Mouse (Mus musculus) heart, embryonic 11.5 days (tissue): ENCODE data around the gene Prdx6. TPM values are rescaled to one million over a fixed set of nuclear protein-coding genes. Genes with fewer than 3 reads are reported as not detected.

Experiments used
- ATAC-seq: fragments of 200-750 bp; cut with Nextera tagmentation; replicated peaks from 2 replicates; pipeline ENCODE4 v1.8.0; 2017; ENCODE audit warnings: moderate library complexity; ENCODE audit not compliant: insufficient number of reproducible peaks, low FRiP score, low TSS enrichment
- H3K27ac ChIP-seq: fragments of 300-500 bp; sonication (generic); 2 replicates; pipeline ENCODE4 v1.5.1; 2014; ENCODE audit warnings: mild to moderate bottlenecking, low read depth, low read length
- H3K27me3 ChIP-seq: fragments of 300-500 bp; sonication (generic); 2 replicates; pipeline ENCODE4 v1.6.1; 2014; ENCODE audit warnings: mild to moderate bottlenecking, low read length, mixed read lengths; ENCODE audit not compliant: control insufficient read depth, insufficient read depth
- H3K36me3 ChIP-seq: fragments of 300-500 bp; sonication (generic); 2 replicates; pipeline ENCODE4 v1.6.1; 2014; ENCODE audit warnings: mild to moderate bottlenecking, low read length, moderate library complexity, mixed read lengths; ENCODE audit not compliant: control insufficient read depth, insufficient read depth
- H3K4me1 ChIP-seq: fragments of 300-500 bp; sonication (generic); 2 replicates; pipeline ENCODE4 v1.6.1; 2014; ENCODE audit warnings: low read length; ENCODE audit not compliant: control insufficient read depth, insufficient read depth
- H3K4me2 ChIP-seq: fragments of 300-500 bp; sonication (generic); 2 replicates; pipeline ENCODE4 v1.6.1; 2014; ENCODE audit warnings: mild to moderate bottlenecking, moderate library complexity
- H3K4me3 ChIP-seq: fragments of 300-500 bp; sonication (generic); 2 replicates; pipeline ENCODE4 v1.5.1; 2014; ENCODE audit warnings: low read depth, low read length
- H3K9ac ChIP-seq: fragments of 300-500 bp; sonication (generic); 2 replicates; pipeline ENCODE4 v1.6.1; 2014; ENCODE audit warnings: mild to moderate bottlenecking, low read depth, low read length, moderate library complexity
- H3K9me3 ChIP-seq: fragments of 300-500 bp; sonication (generic); replicated peaks from 2 replicates; pipeline ENCODE4 v1.6.1; 2016; ENCODE audit warnings: low read length; ENCODE audit not compliant: control insufficient read depth
- WGBS: fragments of 180-500 bp; shearing (Covaris S2); extraction: QIAGEN DNeasy Blood & Tissue Kit; methylation state at CpG from one replicate; pipeline ENCODE4 v1.1.7; 2014; ENCODE audit not compliant: insufficient replicate concordance; 5-methylcytosine and 5-hydroxymethylcytosine counted together
- polyA plus RNA-seq: library from polyadenylated mRNA; unstranded; fragments of >200 nt; fragmentation: Nextera tagmentation; extraction: Ambion mirVana; gene quantifications from 2 replicates; pipeline ENCODE4 v1.2.1, GENCODE M21; 2014

Prdx6 gene
- polyA plus RNA-seq, 1 experiment from 2014 or later: 446 TPM

DNA sequence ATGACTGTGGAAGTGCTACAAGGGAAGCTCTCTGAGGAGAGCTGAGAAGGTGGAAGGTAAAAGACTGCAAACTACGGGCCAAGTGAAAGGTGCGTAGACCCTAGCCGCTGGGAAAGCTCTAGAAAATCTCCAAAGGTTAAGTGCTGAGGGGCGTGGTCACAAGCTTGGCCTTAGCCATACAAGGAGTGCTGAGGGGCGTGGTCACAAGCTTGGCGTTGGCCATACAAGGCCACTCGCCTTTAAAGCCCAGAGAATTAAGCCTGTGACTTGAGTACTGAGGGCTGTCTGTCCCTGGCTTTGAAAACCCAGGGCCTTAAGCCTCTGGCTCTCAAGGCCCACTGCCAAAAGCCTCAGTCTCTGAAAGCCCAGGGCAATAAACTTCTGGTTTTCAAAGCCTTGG is 5.9 kb upstream of the Prdx6 start:
- WGBS: 68% methylated on average over 7 of the region's 7 CpGs
- Histone ChIP-seq H3K9ac (no peak overlapping the region), H3K4me3 (no peak overlapping the region), H3K9me3 (no peaks in the 10 kb centered on the region), H3K4me2 (no peak overlapping the region), H3K4me1 (no peaks in the 10 kb centered on the region), H3K27ac (no peak overlapping the region), H3K36me3 (no peaks in the 10 kb centered on the region), H3K27me3 (no peaks in the 10 kb centered on the region)
- 0 out of 2 replicates have a peak, but pooled peaks have one; percentile 55 for ATAC-seq

DNA sequence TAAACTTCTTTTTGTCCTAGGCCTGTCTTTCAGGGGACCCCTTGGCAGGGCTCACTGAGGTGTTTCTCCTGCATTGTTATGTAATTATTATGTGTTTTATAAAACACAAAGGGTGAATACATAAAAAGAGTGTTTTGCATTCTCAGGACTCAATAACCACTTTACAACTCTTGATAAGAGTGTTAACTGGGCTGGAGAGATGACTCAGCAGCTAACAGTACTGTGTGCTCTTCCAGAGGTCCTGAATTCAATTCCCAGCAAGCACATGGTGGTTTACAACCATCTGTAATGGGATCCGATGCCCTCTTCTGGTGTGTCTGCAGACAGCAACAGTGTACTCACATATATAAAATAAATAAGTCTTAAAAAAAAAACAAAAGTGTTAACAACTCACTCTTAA is 3.3 kb upstream of the Prdx6 start:
- Histone ChIP-seq H3K4me1 (peaks cover 3% of the 10 kb centered on the region; the same call in 1 of the 2 replicates), H3K4me3 (no peak overlapping the region), H3K36me3 (no peaks in the 10 kb centered on the region), H3K9me3 (no peaks in the 10 kb centered on the region), H3K9ac (no peak overlapping the region), H3K27ac (no peak overlapping the region), H3K4me2 (no peak overlapping the region), H3K27me3 (no peaks in the 10 kb centered on the region)
- WGBS: 77% methylated on average over 1 of the region's 1 CpGs
- ATAC-seq: no peak

- Histone ChIP-seq H3K4me3 (no peak overlapping the region), H3K9me3 (no peaks in the 10 kb centered on the region), H3K36me3 (no peaks in the 10 kb centered on the region), H3K4me2 (no peak overlapping the region), H3K27ac (no peak overlapping the region), H3K9ac (no peak overlapping the region), H3K4me1 (peaks cover 17% of the 10 kb centered on the region), H3K27me3 (no peaks in the 10 kb centered on the region)
- whole genome bisulfite sequencing: 81% methylated on average over 3 of the region's 3 CpGs
- no peak for ATAC-seq
Measured at GRCm38 (mm10) chr1:161252901-161253300, 1.9 kb upstream of the Prdx6 start.

DNA sequence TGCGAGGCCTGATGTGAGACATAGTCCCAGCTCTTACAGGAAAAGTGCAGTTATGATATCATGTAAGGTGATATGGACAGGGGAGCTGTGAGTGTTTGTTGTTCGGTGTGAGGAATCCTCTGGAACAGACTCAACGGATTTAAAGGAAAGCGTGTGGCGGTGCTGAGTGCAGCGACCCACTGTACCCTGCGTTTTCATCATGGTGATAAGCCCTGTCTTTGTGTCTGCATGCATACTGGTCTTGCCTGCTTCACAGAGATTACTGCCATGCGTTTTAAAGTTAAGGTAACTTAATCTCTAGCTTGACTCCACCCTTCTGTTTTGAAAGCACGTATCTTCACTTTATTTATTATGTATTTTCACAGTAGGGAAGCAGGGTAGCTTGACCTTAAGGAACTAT is 1.3 kb upstream of the Prdx6 start:
- 58% methylated on average over 9 of the region's 9 CpGs for WGBS
- Histone ChIP-seq H3K27ac (0 out of 2 replicates have a peak overlapping the region, but pooled peaks have one; percentile 25), H3K4me3 (no peak overlapping the region)

GRCm38 (mm10) chr1:161251417-161252265 is 622 bp upstream of the Prdx6 start:
- 0 out of 2 replicates have a peak, but pooled peaks cover 4% of the 10 kb centered on the region for H3K36me3 ChIP-seq
- H3K27ac ChIP-seq: peak overlapping the region; percentile 25
- 0 out of 2 replicates have a peak overlapping the region, but pooled peaks have one; percentile 97 for H3K9ac ChIP-seq
- ATAC-seq: no peak
- H3K4me3 ChIP-seq: peak overlapping the region; percentile 97
- H3K4me2 ChIP-seq: peak overlapping the region; percentile 85
- 69% methylated on average over 9 of the region's 9 CpGs for WGBS
- no peaks in the 10 kb centered on the region for H3K27me3 ChIP-seq
- H3K9me3 ChIP-seq: no peaks in the 10 kb centered on the region
- peaks cover 17% of the 10 kb centered on the region for H3K4me1 ChIP-seq

More for the DNA sequence above, 1.3 kb upstream of the Prdx6 start:
- H3K4me1 ChIP-seq: peaks cover 17% of the 10 kb centered on the region
- no peaks in the 10 kb centered on the region for H3K27me3 ChIP-seq
- no peaks in the 10 kb centered on the region for H3K36me3 ChIP-seq
- H3K4me2 ChIP-seq: peak overlapping the region; percentile 14; the same call in 1 of the 2 replicates
- H3K9me3 ChIP-seq: no peaks in the 10 kb centered on the region
- no peak overlapping the region for H3K9ac ChIP-seq
- peak; percentile 52; the same call in 1 of the 2 replicates for ATAC-seq

GRCm38 (mm10) chr1:161250031-161250603 is 902 bp downstream of the Prdx6 start:
- Histone ChIP-seq H3K36me3 (0 out of 2 replicates have a peak, but pooled peaks cover 4% of the 10 kb centered on the region), H3K27me3 (no peaks in the 10 kb centered on the region), H3K4me2 (peak overlapping the region; percentile 85), H3K27ac (peak overlapping the region; percentile 87), H3K9me3 (no peaks in the 10 kb centered on the region), H3K4me1 (peaks cover 17% of the 10 kb centered on the region), H3K9ac (peak overlapping the region; percentile 97), H3K4me3 (peak overlapping the region; percentile 97)
- WGBS: 2% methylated on average over 15 of the region's 15 CpGs
- ATAC-seq: peak; percentile 66; the same call in 1 of the 2 replicates

DNA sequence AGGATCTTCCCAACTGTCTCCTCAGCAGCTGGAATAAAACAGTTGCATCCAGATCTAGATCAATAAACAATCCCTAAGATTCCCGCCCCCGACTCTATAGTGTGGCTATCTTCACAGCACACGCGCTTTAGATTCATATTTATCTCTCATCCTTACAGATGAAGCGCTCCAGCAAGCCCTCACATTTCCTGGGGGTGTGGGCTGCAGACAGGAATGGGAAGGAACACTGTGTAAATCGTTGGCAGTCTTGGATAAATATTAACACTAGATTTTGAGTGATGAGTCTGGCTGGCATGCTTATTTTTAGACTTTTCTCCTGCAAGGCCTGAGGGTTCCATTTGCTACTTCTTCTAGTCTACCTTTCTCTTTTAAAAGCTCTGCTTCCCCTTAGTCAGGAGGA is 1.6 kb downstream of the Prdx6 start:
- Histone ChIP-seq H3K4me2 (peak overlapping the region; percentile 85), H3K27ac (peak overlapping the region; percentile 87; the same call in 1 of the 2 replicates), H3K9ac (peak overlapping the region; percentile 97), H3K9me3 (no peaks in the 10 kb centered on the region), H3K27me3 (no peaks in the 10 kb centered on the region), H3K4me3 (peak overlapping the region; percentile 97), H3K4me1 (peaks cover 17% of the 10 kb centered on the region), H3K36me3 (peaks cover 9% of the 10 kb centered on the region)
- 15% methylated on average over 6 of the region's 6 CpGs for WGBS
- no peak for ATAC-seq

GRCm38 (mm10) chr1:161248685-161249084 is 2.3 kb downstream of the Prdx6 start:
- H3K27me3 ChIP-seq: no peaks in the 10 kb centered on the region
- peaks cover 15% of the 10 kb centered on the region for H3K36me3 ChIP-seq
- H3K4me3 ChIP-seq: peak overlapping the region; percentile 97
- no peak for ATAC-seq
- 50% methylated on average over 7 of the region's 7 CpGs for WGBS
- peaks cover 17% of the 10 kb centered on the region for H3K4me1 ChIP-seq
- peak overlapping the region; percentile 46; the same call in 1 of the 2 replicates for H3K27ac ChIP-seq
- peak overlapping the region; percentile 85 for H3K4me2 ChIP-seq
- H3K9me3 ChIP-seq: no peaks in the 10 kb centered on the region
- H3K9ac ChIP-seq: peak overlapping the region; percentile 97; the same call in 1 of the 2 replicates
